Mouse (Mus musculus) layer of hippocampus, postnatal 36 days (tissue): ENCODE measurements around the gene Vps54. TPM values are rescaled to one million over a fixed set of nuclear protein-coding genes. Genes with fewer than 3 reads are reported as not detected.
"Not testable (repeated sequence)": the region's sequence is repeated elsewhere in the genome, so short reads cannot be mapped to it uniquely, and the experiment has no call there.

Source experiments
- DNase-seq, 2 experiments: peaks; one replicate each; pipeline ENCODE4 v3.0.0; 2022
- total RNA-seq, 2 experiments: library from RNA; stranded (reverse); gene quantifications; 2 replicates each; pipeline ENCODE4 v1.2.3; 2021

Gene Vps54
- total RNA-seq, 2 experiments from 2014 or later: 27.8 to 28.2 TPM

- DNase-seq: no peak
Observed at GRCm38 (mm10) chr11:21247203-21247865, 8.3 kb downstream of the Vps54 start.

DNA sequence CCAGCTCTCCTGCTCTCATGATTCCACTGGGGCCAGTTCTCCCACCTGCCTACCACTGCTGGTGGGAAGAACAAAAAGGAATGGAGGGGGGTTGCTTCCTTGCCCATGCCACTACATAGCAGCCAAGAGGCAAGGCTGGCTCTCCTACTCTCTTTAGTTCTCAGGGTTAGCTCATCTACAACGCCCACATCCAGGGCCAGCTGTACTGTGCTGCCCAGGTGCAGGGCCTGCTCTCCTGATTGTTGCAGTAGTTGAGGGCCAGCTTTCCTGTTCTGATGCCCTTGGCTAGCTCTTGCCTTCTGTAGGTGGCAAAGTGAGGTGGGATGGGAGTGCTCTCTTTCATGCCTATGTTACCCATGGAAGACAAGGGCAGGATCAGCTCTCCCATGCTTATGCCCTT is 8.9 kb downstream of the Vps54 start:
- DNase-seq: no peak

GRCm38 (mm10) chr11:21250366-21250765 is 11.3 kb downstream of the Vps54 start:
- no peak for DNase-seq

DNA sequence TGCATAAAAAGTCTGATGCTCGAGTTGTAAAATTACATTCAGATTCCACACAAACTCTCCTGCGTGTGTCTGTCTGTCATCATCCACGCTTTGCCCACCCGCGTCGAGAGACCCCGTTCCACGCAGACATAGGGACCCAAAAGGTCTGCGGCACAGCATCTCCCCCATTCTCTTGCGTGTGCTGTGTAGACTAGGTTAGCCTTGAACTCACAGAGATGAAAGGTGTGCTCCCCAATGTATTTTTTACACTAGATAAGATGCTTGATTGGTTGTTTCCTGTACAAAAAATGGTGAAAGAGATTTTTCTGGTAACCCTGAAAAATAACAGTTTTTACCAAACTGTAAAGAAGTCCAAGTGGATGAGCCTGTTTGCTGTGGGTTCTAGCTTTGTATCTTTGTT is 19.5 kb downstream of the Vps54 start:
- DNase-seq: not testable (repeated sequence)

DNA sequence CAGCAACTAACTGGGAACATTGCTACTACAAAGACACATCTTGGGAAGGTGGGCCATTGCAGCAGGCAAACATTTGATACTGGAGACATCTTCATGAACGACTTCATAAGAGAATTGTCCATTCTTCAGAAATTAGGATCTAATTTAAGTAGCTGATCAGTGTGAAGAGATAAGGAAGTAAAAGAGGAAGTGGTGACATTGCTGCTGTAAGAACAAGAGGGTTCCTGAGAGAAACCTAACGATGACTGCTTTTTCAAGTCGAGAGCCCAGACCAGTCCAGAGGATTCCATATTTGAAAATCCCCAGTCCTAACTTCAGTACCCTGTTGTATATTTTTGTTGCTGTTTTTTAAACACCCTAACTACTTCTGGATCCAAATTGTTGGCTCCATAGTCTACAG is 26.3 kb downstream of the Vps54 start:
- no peak for DNase-seq

DNA sequence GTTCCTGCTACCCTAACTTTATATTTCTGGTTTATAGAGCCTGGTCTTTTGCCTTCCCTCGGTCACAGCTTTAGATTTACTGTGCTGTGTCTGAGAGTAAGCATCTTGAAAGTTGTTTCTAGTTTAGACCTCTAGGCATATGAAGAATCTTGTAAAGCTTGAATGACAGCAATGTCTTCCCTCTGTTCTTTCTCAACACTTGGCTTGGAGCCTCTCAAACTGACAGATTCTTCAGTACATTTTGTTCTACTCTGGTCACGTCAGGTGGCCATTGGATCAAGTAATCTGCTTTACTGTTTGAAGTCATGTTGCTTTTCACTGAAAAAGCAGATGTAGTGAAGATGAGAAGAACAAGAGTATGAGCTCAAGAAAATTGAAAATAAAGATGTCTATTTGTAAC is 37.1 kb downstream of the Vps54 start:
- no peak for DNase-seq

- DNase-seq: no peak
Observed at GRCm38 (mm10) chr11:21286391-21286790, 47.3 kb downstream of the Vps54 start.

DNA sequence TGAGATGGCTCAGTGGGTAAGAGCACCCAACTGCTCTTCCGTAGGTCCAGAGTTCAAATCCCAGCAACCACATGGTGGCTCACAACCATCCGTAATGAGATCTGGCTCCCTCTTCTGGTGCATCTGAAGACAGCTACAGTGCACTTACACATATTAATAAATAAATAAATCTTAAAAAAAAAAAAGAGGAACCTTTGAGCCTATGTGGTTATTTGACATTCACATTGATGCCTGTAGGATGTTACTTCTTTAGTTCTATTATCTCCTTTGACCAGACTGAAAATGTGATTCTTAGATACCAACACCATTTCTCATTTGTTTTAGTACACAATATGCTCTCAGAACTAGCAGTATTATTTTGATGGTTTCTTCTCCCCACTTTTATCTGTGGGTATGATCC is 49.1 kb downstream of the Vps54 start:
- DNase-seq: not testable (repeated sequence)

DNA sequence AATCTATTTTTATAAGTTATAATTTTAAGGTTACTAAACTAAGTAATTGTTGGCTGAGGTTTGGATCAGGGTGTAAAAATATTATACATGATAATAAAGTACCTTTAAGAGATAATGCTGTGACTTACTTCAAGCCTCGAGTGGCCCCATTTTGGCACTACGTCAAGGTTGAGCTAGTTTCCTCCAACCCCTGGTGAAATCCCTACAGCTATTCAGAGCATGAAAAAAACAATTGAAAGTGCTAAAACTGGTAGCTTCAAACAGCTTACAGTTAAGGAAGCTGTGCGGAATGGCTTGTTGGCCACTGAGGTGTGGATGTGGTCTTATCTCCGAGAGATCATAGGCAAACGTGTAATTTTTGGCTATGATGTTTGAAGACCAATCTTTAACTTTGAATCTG is 56.4 kb downstream of the Vps54 start:
- DNase-seq: no peak

GRCm38 (mm10) chr11:21303619-21304018 is 64.5 kb downstream of the Vps54 start:
- DNase-seq: no peak

- DNase-seq: no peak
Observed at GRCm38 (mm10) chr11:21307078-21307668, 68.1 kb downstream of the Vps54 start.

DNA sequence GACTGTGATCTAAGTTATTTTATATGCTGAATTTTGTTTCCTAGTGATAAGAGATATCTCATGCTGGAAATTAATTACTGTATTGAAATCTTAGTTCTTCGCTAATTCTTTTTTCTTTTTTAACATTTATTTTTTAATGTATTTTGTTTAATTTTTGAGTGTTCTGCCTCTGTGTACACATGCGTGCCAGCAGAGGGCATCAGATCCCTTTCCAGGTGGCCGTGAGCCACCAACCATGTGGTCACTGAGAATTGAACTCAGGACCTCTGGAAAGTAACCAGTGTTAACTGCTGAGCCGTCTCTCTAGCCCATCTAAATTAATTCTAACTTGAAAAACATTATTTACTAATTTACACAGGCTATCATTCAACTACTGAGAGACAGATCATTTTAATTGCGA is 69.0 kb downstream of the Vps54 start:
- no peak for DNase-seq

GRCm38 (mm10) chr11:21309516-21309915 is 70.4 kb downstream of the Vps54 start:
- DNase-seq: no peak

DNA sequence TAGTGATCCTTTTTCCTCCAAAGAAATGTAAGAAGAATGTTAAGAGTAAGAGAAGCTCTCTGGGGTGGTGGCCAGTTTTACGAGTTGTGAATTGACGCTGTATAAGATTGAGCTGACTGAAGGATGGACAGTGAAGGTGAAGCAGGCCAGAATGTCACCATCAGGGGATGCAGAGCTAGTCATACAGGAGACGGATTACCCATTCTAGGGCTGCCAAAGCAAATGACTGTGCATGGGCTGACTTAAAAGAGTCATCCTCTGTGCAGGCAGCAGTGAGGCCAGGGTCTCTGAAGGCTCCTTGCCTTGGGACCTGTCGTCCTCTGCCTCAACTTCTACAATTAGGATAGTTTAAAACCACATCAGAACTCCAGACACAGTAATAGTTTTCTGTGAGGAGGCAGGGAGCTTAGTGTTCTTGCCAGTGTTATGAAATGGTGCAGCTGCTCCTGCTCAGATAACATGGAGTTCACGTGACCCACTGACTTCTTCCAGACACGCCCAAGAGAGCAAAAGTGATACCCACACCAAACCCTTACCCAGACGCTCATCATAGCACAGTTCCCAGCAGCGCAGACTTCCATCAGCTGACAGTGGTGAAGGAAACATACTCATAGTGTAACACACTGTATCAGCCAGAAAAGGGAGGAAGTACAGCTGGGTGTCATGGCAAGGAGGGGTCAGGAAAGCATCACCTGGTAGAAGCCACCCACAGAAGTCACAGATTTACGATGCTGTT is 75.0 kb downstream of the Vps54 start:
- DNase-seq: no peak

- DNase-seq: no peak
Observed at GRCm38 (mm10) chr11:21321577-21321976, 82.5 kb downstream of the Vps54 start.

DNA sequence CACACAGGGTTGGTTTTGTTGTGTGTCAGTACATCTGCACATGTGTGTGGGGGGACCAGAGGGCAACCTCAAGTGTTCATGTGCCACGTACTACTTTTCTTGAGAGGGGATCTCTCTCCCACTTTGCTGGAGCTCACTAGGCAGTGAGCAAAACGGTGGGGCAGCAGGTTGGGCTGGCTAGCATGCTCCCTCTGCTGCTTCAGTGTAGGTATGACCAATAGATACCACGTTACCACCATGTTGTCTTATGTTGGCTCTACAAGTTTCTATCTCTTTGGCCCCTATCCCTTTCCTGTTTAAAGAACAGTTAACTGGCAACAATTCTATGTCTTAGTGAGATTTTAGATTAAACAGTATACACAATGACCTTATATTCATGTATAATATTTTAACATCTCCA is 83.3 kb downstream of the Vps54 start:
- DNase-seq: no peak

DNA sequence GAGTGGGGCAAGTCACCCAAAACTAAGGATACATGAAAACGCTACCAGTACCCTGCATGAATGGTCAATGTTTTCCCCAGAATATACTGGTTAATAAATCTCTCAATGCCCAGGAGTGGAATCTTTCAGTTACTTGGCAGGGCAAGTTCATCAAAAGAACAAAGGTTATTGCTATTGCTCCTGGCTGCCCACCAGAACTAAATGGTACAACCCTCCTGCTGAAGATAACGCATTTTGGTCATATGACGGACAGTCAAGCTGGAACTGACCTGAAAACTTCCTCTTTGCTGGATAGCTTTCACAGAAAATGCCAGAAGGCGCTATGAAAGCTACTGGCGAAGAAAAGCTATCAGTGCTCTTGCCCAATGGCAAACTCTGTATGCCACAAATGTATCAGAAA is 86.7 kb downstream of the Vps54 start:
- no peak for DNase-seq

DNA sequence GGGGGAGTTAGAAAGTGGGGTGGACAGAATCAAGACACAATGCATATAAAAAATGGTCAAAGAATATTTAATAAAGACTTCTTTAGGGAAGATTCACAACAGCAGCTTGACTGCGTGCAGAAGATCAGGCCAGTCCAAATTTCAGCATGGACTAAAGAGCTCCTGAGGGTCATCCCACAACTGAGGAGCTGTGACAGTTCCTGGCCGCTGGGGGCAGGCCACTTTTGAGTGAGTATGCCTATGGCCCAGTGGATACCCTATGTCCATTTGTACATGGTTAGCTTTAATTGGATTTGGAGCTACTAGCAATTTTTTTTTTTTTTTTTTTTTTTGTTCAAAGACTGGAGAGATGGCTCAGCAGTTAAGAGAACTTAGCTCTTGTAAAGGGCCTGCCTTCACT is 87.7 kb downstream of the Vps54 start:
- DNase-seq: no peak

GRCm38 (mm10) chr11:21327486-21327885 is 88.4 kb downstream of the Vps54 start:
- DNase-seq: no peak

GRCm38 (mm10) chr11:21328141-21328540 is 89.1 kb downstream of the Vps54 start:
- DNase-seq: no peak

- DNase-seq: no peak
Observed at GRCm38 (mm10) chr11:21332639-21333295, 93.7 kb downstream of the Vps54 start.

- no peak for DNase-seq
Observed at GRCm38 (mm10) chr11:21337855-21338254, 98.8 kb downstream of the Vps54 start.

GRCm38 (mm10) chr11:21339088-21339487 is 100.0 kb downstream of the Vps54 start:
- DNase-seq: no peak
